Comparison of ENCODE assay signal across 11 mouse cellular contexts in genomic region chr9:49595635-49596348, GRCm38 (mm10).
DNase-seq lines count a peak whose midpoint lies in the region; ATAC-seq lines count a peak whose summit lies in the region.
"Had no signal": no experiment of that assay in that cellular context is flagged by ENCODE, and none has a peak within 500 bp of the region (broad histone marks: within the 10 kb centered on the region; RNA-seq: fewer than 3 reads in every experiment).

No protein-coding gene starts in this region.

- no peaks in the 10 kb centered on the region for H3K9me3 ChIP-seq in forebrain, embryonic 15.5 days
- H3K9me3 ChIP-seq in neural tube, embryonic 12.5 days: no peaks in the 10 kb centered on the region
- H3K9me3 ChIP-seq: liver, embryonic 13.5 days; megakaryocyte, embryonic 14.5 days had no signal

- H3K9ac ChIP-seq in forebrain, embryonic 15.5 days (replicated peaks): peak overlapping the region; percentile 39
- H3K9ac ChIP-seq in neural tube, embryonic 12.5 days: no peak overlapping the region
- H3K9ac ChIP-seq: liver, embryonic 13.5 days had no signal

- DNase-seq in kidney, postnatal 10 days: peak; percentile 25
- no peak for DNase-seq in kidney, adult 11 months
- DNase-seq in cerebellum, adult 9-10 months: peak; percentile 66
- DNase-seq in adrenal gland, adult (ENCODE audit: inconsistent age in 2 of 2, low spot score in 1 of 2): no peak
- DNase-seq in left cerebral cortex, adult 9 months (ENCODE audit: low spot score in 2 of 2): no peak
- DNase-seq: liver, embryonic 13.5 days; right cerebral cortex, postnatal 14 days; thymus, adult 18-20 months had no signal

- H3K4me2 ChIP-seq in forebrain, embryonic 15.5 days (replicated peaks): peak overlapping the region; percentile 9; the same call in 1 of the 2 replicates
- H3K4me2 ChIP-seq in neural tube, embryonic 12.5 days (replicated peaks): peak overlapping the region; percentile 27
- H3K4me2 ChIP-seq: liver, embryonic 13.5 days had no signal

- no peak overlapping the region for H3K4me3 ChIP-seq in forebrain, embryonic 15.5 days
- no peak overlapping the region for H3K4me3 ChIP-seq in neural tube, embryonic 12.5 days
- H3K4me3 ChIP-seq: liver, embryonic 13.5 days; megakaryocyte, embryonic 14.5 days had no signal

- no peaks in the 10 kb centered on the region for H3K27me3 ChIP-seq in forebrain, embryonic 15.5 days
- no peaks in the 10 kb centered on the region for H3K27me3 ChIP-seq in neural tube, embryonic 12.5 days (replicated peaks)
- H3K27me3 ChIP-seq: liver, embryonic 13.5 days; megakaryocyte, embryonic 14.5 days had no signal

- no peaks in the 10 kb centered on the region for H3K36me3 ChIP-seq in forebrain, embryonic 15.5 days
- H3K36me3 ChIP-seq in neural tube, embryonic 12.5 days: no peaks in the 10 kb centered on the region
- H3K36me3 ChIP-seq: liver, embryonic 13.5 days had no signal

- peak; percentile 71 for ATAC-seq in forebrain, embryonic 15.5 days (replicated peaks)
- peak; percentile 74; the same call in 1 of the 2 replicates for ATAC-seq in neural tube, embryonic 12.5 days (ENCODE audit: low FRiP score, low read depth)

- peaks cover 65% of the 10 kb centered on the region for H3K4me1 ChIP-seq in forebrain, embryonic 15.5 days
- peaks cover 40% of the 10 kb centered on the region for H3K4me1 ChIP-seq in neural tube, embryonic 12.5 days
- H3K4me1 ChIP-seq: liver, embryonic 13.5 days; megakaryocyte, embryonic 14.5 days had no signal

- peak overlapping the region; percentile 72 for H3K27ac ChIP-seq in forebrain, embryonic 15.5 days (replicated peaks)
- H3K27ac ChIP-seq in neural tube, embryonic 12.5 days: no peak overlapping the region; the same call in 1 of the 2 replicates
- H3K27ac ChIP-seq: liver, embryonic 13.5 days had no signal

- 8% methylated on average over 11 of the region's 11 CpGs for WGBS in forebrain, embryonic 15.5 days
- 33% methylated on average over 11 of the region's 11 CpGs for WGBS in neural tube, embryonic 12.5 days

Comparison
In these comparisons a context has a peak if more than half of its experiments do, and no peak if none do; other contexts are left out.
1. DNase-seq: peak in kidney, postnatal 10 days (single experiment) and cerebellum, adult 9-10 months (single experiment); none in kidney, adult 11 months (single experiment), adrenal gland, adult (0 of 2) and left cerebral cortex, adult 9 months (0 of 2).